Mouse (Mus musculus): ENCODE results near the gene Olfr601. TPM values are rescaled to one million over a fixed set of nuclear protein-coding genes. Genes with fewer than 3 reads are reported as not detected.

Olfr601 gene
- polyA plus RNA-seq (2014; fragmentation: Illumina TruSeq; extraction: RNeasy Lipid Tissue Mini Kit (QIAGEN cat#74804); ENCODE audit: low read depth, low replicate concordance): not detected

DNA sequence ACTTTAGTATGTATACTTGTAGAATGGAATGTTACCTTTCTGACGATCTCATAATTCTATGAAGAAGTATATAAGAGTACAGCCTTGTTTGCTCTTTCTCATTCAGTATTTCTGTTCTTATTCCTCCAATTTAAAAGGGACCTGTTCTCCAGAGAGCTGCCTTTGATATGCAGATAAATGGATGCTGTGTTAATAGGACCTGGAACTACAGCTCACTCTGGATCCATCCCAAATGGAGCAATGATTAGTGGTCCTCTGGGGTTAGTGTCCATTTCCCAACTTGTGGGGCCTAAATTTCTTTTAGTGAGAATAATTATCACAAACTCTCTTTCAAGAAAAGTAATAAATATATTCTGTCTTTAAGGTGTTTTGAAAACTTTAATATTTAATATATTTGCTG, at the start of gene Olfr601:
Gene Olfr601, minus strand, starts transcription at position 101 of the 400 bp plus-strand sequence.

DNA sequence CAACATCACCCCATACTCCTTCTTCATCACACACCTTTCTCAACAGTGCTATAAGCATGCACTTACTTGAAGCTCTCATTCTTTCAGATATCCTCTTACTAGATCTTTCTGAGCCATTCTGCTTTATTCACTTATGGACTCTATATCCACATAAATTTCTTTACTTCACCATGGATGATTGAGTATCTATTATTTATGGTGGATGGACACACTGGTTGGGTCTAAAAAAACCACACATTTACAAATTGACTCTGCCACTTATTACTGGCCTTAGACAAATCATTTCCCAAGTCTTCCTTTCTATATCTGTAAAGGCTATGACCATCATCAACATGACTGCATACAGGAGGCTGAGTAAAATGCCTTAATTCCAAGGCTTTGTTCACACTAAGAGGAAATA, 23.6 kb upstream of the Olfr601 start, which contains the start of gene Olfr603:
Gene Olfr603, minus strand, starts transcription at position 101 of the 400 bp plus-strand sequence.

DNA sequence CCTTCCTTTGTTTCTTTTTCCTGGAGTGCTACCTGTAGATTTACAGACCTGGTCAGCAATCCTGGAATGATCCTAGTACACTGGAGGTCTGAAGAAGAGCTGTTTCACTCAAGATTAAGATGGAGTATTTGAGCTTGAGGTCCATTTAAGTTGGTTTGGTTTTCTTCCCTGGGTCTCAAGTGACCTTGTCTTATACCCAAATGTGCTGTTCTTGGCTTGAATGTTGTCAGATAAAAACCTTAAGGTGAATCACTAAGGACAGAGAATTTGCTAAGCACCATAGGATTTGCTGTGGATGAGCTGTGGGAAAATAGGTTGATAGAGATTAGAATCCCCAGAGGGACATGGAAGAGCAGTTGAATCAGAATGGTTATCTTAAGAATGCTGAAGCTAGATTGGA, 12.9 kb downstream of the Olfr601 start, which contains the start of gene Olfr600:
Gene Olfr600, minus strand, starts transcription at position 101 of the 400 bp plus-strand sequence.

DNA sequence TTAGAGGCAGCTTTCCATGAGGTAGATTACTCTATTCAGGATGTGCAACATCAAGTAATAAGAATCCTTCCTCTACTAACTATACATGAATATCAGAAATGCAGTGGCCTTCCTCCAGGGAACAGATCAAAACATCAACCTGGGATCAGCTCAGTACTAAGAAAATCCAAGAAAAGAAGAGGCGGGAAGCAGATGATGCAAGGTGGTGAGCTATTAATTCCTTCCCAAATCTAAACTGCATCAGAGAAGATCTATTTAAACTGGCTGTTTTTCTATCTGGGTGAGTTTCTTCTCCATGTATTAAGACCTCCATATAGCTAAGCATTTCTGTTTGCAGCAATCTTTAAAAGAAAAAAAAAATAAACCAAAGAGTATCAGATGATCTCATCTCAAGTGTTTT, 26.8 kb downstream of the Olfr601 start, which contains the start of gene Olfr599:
Gene Olfr599, plus strand, starts transcription at position 301 of the 400 bp plus-strand sequence.

GRCm38 (mm10) chr7:103323268-103323667, 39.2 kb downstream of the Olfr601 start, which contains the start of gene Olfr598:
Gene Olfr598 (plus strand): TSS chr7:103323568.

GRCm38 (mm10) chr7:103316015-103316414, 46.4 kb downstream of the Olfr601 start, which contains the start of gene Olfr597:
Gene Olfr597 (plus strand): TSS chr7:103316315.

Other genes with a start within 250 kb of the Olfr601 start
- not detected for gene Olfr586, start 237.0 kb downstream of the Olfr601 start, polyA plus RNA-seq (2014; fragmentation: Illumina TruSeq; extraction: RNeasy Lipid Tissue Mini Kit (QIAGEN cat#74804); ENCODE audit: low read depth, low replicate concordance)
- not detected for gene Olfr588-ps1, start 221.8 kb downstream of the Olfr601 start, polyA plus RNA-seq (2014; fragmentation: Illumina TruSeq; extraction: RNeasy Lipid Tissue Mini Kit (QIAGEN cat#74804); ENCODE audit: low read depth, low replicate concordance)
- gene Olfr589, start 206.3 kb downstream of the Olfr601 start, polyA plus RNA-seq (2014; fragmentation: Illumina TruSeq; extraction: RNeasy Lipid Tissue Mini Kit (QIAGEN cat#74804); ENCODE audit: low read depth, low replicate concordance): not detected
- gene Olfr591, start 184.3 kb downstream of the Olfr601 start, polyA plus RNA-seq (2014; fragmentation: Illumina TruSeq; extraction: RNeasy Lipid Tissue Mini Kit (QIAGEN cat#74804); ENCODE audit: low read depth, low replicate concordance): not detected
- gene Olfr592, start 177.9 kb downstream of the Olfr601 start, polyA plus RNA-seq (2014; fragmentation: Illumina TruSeq; extraction: RNeasy Lipid Tissue Mini Kit (QIAGEN cat#74804); ENCODE audit: low read depth, low replicate concordance): not detected
- gene Olfr593, start 150.8 kb downstream of the Olfr601 start, polyA plus RNA-seq (2014; fragmentation: Illumina TruSeq; extraction: RNeasy Lipid Tissue Mini Kit (QIAGEN cat#74804); ENCODE audit: low read depth, low replicate concordance): not detected
- gene Olfr594, start 145.7 kb downstream of the Olfr601 start, polyA plus RNA-seq (2014; fragmentation: Illumina TruSeq; extraction: RNeasy Lipid Tissue Mini Kit (QIAGEN cat#74804); ENCODE audit: low read depth, low replicate concordance): not detected
- gene Usp17ld, start 110.2 kb downstream of the Olfr601 start, polyA plus RNA-seq (2014; fragmentation: Illumina TruSeq; extraction: RNeasy Lipid Tissue Mini Kit (QIAGEN cat#74804); ENCODE audit: low read depth, low replicate concordance): not detected
- gene Olfr596, start 57.0 kb downstream of the Olfr601 start, polyA plus RNA-seq (2014; fragmentation: Illumina TruSeq; extraction: RNeasy Lipid Tissue Mini Kit (QIAGEN cat#74804); ENCODE audit: low read depth, low replicate concordance): not detected
- not detected for gene Olfr597, start 46.3 kb downstream of the Olfr601 start, polyA plus RNA-seq (2014; fragmentation: Illumina TruSeq; extraction: RNeasy Lipid Tissue Mini Kit (QIAGEN cat#74804); ENCODE audit: low read depth, low replicate concordance)
- not detected for gene Olfr598, start 39.1 kb downstream of the Olfr601 start, polyA plus RNA-seq (2014; fragmentation: Illumina TruSeq; extraction: RNeasy Lipid Tissue Mini Kit (QIAGEN cat#74804); ENCODE audit: low read depth, low replicate concordance)
- gene Olfr599, start 26.7 kb downstream of the Olfr601 start, polyA plus RNA-seq (2014; fragmentation: Illumina TruSeq; extraction: RNeasy Lipid Tissue Mini Kit (QIAGEN cat#74804); ENCODE audit: low read depth, low replicate concordance): not detected
- not detected for gene Olfr600, start 13.0 kb downstream of the Olfr601 start, polyA plus RNA-seq (2014; fragmentation: Illumina TruSeq; extraction: RNeasy Lipid Tissue Mini Kit (QIAGEN cat#74804); ENCODE audit: low read depth, low replicate concordance)
- gene Olfr603, start 23.5 kb upstream of the Olfr601 start, polyA plus RNA-seq (2014; fragmentation: Illumina TruSeq; extraction: RNeasy Lipid Tissue Mini Kit (QIAGEN cat#74804); ENCODE audit: low read depth, low replicate concordance): not detected
- gene Usp17lc, start 52.4 kb upstream of the Olfr601 start, polyA plus RNA-seq (2014; fragmentation: Illumina TruSeq; extraction: RNeasy Lipid Tissue Mini Kit (QIAGEN cat#74804); ENCODE audit: low read depth, low replicate concordance): not detected
- gene Olfr605, start 82.8 kb upstream of the Olfr601 start, polyA plus RNA-seq (2014; fragmentation: Illumina TruSeq; extraction: RNeasy Lipid Tissue Mini Kit (QIAGEN cat#74804); ENCODE audit: low read depth, low replicate concordance): not detected
- gene Olfr606, start 86.4 kb upstream of the Olfr601 start, polyA plus RNA-seq (2014; fragmentation: Illumina TruSeq; extraction: RNeasy Lipid Tissue Mini Kit (QIAGEN cat#74804); ENCODE audit: low read depth, low replicate concordance): not detected
- gene Olfr607, start 101.5 kb upstream of the Olfr601 start, polyA plus RNA-seq (2014; fragmentation: Illumina TruSeq; extraction: RNeasy Lipid Tissue Mini Kit (QIAGEN cat#74804); ENCODE audit: low read depth, low replicate concordance): not detected
- not detected for gene Olfr608, start 107.2 kb upstream of the Olfr601 start, polyA plus RNA-seq (2014; fragmentation: Illumina TruSeq; extraction: RNeasy Lipid Tissue Mini Kit (QIAGEN cat#74804); ENCODE audit: low read depth, low replicate concordance)
- not detected for gene Olfr609, start 135.4 kb upstream of the Olfr601 start, polyA plus RNA-seq (2014; fragmentation: Illumina TruSeq; extraction: RNeasy Lipid Tissue Mini Kit (QIAGEN cat#74804); ENCODE audit: low read depth, low replicate concordance)
- not detected for gene Olfr610, start 149.5 kb upstream of the Olfr601 start, polyA plus RNA-seq (2014; fragmentation: Illumina TruSeq; extraction: RNeasy Lipid Tissue Mini Kit (QIAGEN cat#74804); ENCODE audit: low read depth, low replicate concordance)
- not detected for gene Olfr611, start 158.2 kb upstream of the Olfr601 start, polyA plus RNA-seq (2014; fragmentation: Illumina TruSeq; extraction: RNeasy Lipid Tissue Mini Kit (QIAGEN cat#74804); ENCODE audit: low read depth, low replicate concordance)
- gene Olfr612, start 180.1 kb upstream of the Olfr601 start, polyA plus RNA-seq (2014; fragmentation: Illumina TruSeq; extraction: RNeasy Lipid Tissue Mini Kit (QIAGEN cat#74804); ENCODE audit: low read depth, low replicate concordance): not detected
- not detected for gene Olfr613, start 185.4 kb upstream of the Olfr601 start, polyA plus RNA-seq (2014; fragmentation: Illumina TruSeq; extraction: RNeasy Lipid Tissue Mini Kit (QIAGEN cat#74804); ENCODE audit: low read depth, low replicate concordance)
- not detected for gene Olfr615, start 193.4 kb upstream of the Olfr601 start, polyA plus RNA-seq (2014; fragmentation: Illumina TruSeq; extraction: RNeasy Lipid Tissue Mini Kit (QIAGEN cat#74804); ENCODE audit: low read depth, low replicate concordance)
- not detected for gene Olfr616, start 206.5 kb upstream of the Olfr601 start, polyA plus RNA-seq (2014; fragmentation: Illumina TruSeq; extraction: RNeasy Lipid Tissue Mini Kit (QIAGEN cat#74804); ENCODE audit: low read depth, low replicate concordance)
- gene Olfr617, start 210.4 kb upstream of the Olfr601 start, polyA plus RNA-seq (2014; fragmentation: Illumina TruSeq; extraction: RNeasy Lipid Tissue Mini Kit (QIAGEN cat#74804); ENCODE audit: low read depth, low replicate concordance): not detected
- gene Olfr618, start 227.4 kb upstream of the Olfr601 start, polyA plus RNA-seq (2014; fragmentation: Illumina TruSeq; extraction: RNeasy Lipid Tissue Mini Kit (QIAGEN cat#74804); ENCODE audit: low read depth, low replicate concordance): not detected
- gene Olfr619, start 237.9 kb upstream of the Olfr601 start, polyA plus RNA-seq (2014; fragmentation: Illumina TruSeq; extraction: RNeasy Lipid Tissue Mini Kit (QIAGEN cat#74804); ENCODE audit: low read depth, low replicate concordance): not detected
- gene Olfr620, start 249.9 kb upstream of the Olfr601 start, polyA plus RNA-seq (2014; fragmentation: Illumina TruSeq; extraction: RNeasy Lipid Tissue Mini Kit (QIAGEN cat#74804); ENCODE audit: low read depth, low replicate concordance): not detected

Data from adrenal gland, adult 10 weeks (tissue).